Mouse (Mus musculus): ENCODE measurements around the gene Itpr1.

Itpr1 gene

GRCm38 (mm10) chr6:108477602-108478001 is 264.7 kb downstream of the Itpr1 start:
- no peak for DNase-seq

GRCm38 (mm10) chr6:108481190-108481589 is 268.3 kb downstream of the Itpr1 start:
- DNase-seq, result no peak

GRCm38 (mm10) chr6:108482464-108482863 is 269.6 kb downstream of the Itpr1 start:
- DNase-seq, result no peak

GRCm38 (mm10) chr6:108486212-108486992 is 273.5 kb downstream of the Itpr1 start:
- DNase-seq, result no peak

DNA sequence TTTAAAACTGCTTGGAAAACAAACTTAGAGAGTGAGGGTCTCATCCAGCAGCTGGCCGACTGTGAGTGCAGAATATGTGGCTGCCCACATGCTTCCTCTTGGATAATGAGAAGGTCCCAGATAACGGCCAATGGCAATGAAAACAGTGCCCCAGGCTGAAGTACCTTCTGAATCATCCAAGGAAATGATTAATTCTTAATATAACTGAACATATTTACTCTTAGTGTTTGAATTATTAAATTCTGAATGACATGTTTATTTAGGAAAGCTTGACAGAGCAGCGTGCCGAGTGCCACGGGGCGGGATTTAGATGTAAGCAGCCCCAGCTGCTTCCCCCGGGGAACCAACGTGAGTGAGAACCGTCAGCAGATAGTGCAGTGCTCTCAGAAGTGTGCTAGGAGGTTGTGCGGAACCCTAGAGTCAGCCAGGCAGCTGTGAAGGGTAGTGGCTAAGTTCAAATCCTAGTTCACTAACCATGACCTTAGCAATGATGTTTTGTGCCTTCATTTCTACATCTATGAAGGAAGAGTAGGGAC is 274.5 kb downstream of the Itpr1 start:
- DNase-seq, result no peak

DNA sequence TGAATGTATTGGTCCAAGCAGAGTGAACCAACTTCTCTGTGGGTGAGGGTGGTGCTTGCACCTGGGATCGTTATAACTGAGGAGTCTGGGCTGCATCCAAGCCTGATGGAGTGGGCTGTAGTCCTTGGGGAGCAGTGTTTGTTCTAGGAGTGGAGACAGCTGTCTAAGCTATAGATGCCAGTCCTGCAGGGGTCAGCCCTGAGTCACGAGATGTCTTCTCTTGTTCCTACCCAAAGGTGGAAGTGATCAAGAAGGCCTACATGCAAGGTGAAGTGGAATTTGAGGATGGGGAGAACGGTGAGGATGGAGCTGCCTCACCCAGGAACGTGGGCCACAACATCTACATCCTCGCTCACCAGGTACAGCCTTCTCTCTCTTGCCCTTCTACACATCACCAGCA is 275.4 kb downstream of the Itpr1 start:
- no peak for DNase-seq

DNA sequence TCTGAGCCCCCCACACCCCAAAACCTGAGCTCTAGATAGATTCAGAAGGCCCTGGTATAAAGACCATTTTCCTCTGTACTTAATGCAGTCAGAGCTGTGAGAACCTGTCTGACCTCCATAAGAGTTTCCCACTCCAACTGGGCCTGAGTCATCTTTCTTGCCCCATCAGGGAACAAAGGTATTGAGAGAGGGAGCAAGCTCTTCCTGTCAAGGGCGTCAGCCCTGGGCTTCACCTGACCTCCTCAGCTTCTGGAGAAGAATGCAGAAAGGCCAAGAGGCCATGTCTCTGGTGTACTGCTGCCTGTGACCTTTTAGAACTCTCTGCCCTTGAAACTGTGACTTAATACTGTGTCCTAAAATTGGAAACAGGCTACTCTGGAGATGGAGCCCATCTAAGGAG is 279.1 kb downstream of the Itpr1 start:
- no peak for DNase-seq

DNA sequence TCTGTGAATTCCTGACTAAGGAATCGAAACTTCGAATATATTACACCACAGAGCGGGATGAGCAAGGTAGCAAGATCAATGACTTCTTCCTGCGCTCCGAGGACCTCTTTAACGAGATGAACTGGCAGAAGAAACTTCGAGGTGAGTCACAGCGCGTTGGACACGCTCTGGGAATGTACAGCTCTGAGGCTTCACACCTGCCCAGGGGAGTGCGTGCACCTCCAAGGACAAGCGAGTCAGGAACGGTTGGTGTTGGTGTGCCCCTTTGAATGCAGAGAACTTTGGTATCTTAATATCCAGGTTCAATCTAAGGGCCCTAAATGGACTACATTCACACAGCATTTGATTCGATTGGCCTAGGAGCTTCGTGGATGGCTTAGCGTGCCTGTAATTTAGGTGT is 280.9 kb downstream of the Itpr1 start:
- DNase-seq, result no peak

DNA sequence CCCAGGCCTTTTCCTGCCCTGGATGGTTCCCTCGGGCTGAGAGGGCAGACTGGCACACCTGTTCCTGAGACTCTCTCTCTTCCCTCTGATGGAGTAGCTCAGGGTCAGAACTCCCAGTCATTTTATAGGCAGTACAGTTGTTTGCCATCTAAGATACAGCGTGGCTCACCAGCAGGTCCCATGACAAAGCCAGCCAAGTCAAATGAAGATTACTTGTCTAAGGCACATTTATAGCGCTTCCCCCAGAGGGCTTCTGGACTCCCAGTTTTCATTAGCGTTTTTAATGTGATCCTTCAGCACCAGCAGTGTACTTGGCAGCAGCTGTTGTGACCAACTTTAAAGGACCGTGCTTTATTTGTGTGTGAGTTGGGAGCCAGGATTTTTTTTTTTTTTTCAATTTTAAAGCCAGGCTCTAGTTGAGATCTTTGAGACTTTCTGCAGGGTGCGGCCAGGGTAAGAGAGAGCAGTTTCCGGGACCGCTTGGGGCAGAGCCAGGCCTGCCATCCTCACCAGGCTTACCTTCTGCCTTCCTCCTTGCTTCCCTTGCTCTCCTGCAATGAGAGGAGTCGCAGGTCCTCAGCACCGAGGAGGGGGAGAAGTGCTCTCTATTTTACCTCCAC is 281.4 kb downstream of the Itpr1 start:
- no peak for DNase-seq

GRCm38 (mm10) chr6:108494994-108495393 is 282.1 kb downstream of the Itpr1 start:
- DNase-seq, result no peak

- DNase-seq, result no peak
Observed at GRCm38 (mm10) chr6:108498070-108498469, 285.2 kb downstream of the Itpr1 start.

- DNase-seq, result no peak
Observed at GRCm38 (mm10) chr6:108503651-108504050, 290.8 kb downstream of the Itpr1 start.

GRCm38 (mm10) chr6:108504717-108505116 is 291.8 kb downstream of the Itpr1 start:
- peak; percentile 55 for DNase-seq

- DNase-seq, result no peak
Observed at GRCm38 (mm10) chr6:108506161-108506560, 293.3 kb downstream of the Itpr1 start.

- no peak for DNase-seq
Observed at GRCm38 (mm10) chr6:108507337-108507736, 294.4 kb downstream of the Itpr1 start.

DNA sequence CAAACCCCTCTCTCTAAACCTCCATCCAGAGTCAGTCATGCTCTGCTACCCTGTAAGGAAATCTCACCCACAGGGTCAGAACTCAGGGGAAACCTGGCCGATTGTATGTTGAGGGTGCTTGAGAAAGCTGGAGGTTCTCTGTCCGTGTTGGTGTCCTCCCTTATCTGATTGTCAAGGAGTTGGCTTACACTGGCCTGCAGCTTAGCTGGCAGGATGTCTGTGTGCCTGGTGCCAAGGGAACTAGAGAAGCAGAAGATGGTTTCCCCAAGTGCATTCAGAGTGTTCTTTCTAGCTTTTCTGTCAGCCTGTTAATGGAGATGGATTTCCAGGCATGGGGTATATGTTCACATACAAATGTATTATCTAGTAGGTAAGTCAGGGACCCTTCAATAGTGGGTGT is 296.4 kb downstream of the Itpr1 start:
- DNase-seq, result no peak

DNA sequence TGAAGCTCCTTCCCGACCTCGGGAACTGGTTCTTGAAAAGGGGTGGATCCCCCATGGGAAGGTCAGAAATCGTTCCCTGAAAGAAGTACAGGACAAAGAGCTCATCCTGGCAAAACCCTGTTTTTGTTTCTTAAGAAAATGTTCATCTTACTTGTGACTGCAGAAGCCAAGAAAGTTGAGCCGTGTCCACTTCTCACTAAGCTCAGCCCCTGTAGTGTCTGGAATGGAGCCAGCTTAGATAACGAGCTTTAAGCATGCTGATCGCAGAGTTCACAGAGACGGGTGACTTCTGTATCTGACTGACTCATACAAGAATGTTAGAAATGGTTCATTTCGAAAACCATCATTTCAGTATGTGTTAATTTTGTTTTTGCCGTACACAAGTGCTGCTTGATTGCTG is 297.2 kb downstream of the Itpr1 start:
- DNase-seq, result no peak

GRCm38 (mm10) chr6:108512097-108512496 is 299.2 kb downstream of the Itpr1 start:
- DNase-seq, result no peak

GRCm38 (mm10) chr6:108512994-108513393 is 300.1 kb downstream of the Itpr1 start:
- DNase-seq, result no peak

GRCm38 (mm10) chr6:108516248-108516647 is 303.4 kb downstream of the Itpr1 start:
- DNase-seq, result no peak

- DNase-seq, result no peak
Observed at GRCm38 (mm10) chr6:108517241-108517981, 304.5 kb downstream of the Itpr1 start.

DNA sequence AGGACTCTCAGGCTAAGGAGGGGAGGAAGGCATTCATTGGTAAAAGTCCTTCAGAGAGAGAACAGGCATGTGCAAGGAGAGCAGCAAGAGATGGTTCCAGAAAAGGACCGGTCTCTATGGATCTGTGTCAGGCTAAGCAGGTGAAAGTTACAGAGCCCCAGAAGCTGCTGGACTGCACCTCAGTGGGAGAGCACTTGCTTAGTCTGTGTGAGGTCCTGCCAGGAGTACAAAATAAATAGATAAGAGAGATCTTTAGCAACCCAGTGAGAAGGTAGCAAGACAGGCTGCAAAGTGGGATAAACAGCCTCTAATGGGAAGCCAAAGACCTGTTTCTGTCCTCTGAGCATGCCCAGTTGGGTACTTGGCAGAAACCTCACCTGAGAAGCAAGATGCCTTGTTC is 305.1 kb downstream of the Itpr1 start:
- no peak for DNase-seq

DNA sequence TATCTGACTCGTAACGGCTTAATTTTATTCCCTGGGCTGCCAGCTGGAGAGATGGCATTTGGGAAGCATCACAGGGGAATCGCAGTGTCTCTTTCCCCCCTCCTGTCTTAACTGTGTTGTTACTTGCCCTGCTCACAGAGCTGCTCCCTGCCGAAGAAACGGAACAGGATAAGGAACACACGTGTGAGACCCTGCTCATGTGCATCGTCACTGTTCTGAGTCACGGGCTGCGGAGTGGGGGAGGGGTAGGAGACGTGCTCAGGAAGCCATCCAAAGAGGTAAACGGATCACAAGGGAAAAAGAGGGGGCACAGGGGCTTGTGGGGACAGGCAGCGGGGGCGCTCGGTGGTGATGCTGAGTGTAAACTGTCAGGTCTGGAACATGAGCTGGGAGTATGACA is 305.7 kb downstream of the Itpr1 start:
- DNase-seq, result peak; percentile 26

DNA sequence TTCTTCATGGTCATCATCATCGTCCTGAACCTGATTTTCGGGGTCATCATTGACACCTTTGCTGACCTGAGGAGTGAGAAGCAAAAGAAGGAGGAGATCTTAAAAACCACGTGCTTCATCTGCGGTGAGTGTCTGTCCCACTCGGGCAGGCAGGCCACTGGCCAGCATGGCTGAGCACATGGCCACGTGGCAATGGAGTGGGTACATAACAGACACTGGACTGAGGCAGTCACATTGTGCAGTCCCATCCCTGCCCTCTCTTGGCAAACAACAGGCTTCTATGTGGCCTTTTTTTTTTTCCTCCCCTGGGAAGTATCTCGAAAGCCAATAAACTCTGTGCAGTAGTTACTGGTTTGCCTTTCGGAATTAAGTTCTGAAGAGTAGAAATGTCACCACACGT is 306.4 kb downstream of the Itpr1 start:
- DNase-seq, result no peak

Data from right cerebral cortex, adult 18-20 months (tissue).